11 mouse cellular contexts compared by ENCODE assay signal in the genomic region with DNA sequence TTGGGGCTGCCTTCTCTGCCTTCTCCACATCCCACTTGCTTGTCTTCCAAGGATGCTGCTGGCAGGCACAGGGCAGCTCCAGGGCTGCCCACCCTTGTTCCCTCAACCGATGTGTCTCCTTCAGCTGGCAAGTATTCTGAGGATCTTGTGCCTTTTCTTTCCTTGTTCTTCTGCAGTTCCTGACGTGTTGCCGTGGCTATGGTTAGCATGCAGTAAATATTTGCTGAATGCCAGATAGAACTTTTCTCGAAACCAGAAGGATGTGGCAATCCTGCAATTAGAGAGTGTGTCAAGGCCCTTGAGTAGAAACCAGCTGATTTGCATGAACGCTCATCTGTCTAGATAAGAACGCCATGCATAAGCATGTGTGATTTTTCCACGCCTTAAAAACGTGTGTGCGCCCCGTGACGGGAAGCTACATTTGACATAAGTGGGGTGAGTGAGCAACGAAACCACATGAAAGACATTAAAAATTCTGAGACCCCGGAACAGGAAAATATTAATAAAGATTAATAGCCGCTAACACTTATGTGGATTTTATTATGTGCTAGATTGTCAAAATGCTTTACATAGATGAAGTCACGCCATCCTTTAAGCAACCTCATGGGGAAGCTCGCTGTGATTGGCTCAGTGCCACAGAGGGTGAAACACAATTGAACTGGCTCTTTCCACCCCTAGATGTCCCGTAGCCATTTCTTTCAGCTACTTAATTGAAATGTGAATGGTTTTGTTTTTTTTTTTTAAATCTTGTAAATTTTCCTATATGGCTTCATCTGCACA. TPM values are rescaled to one million over a fixed set of nuclear protein-coding genes. Genes with fewer than 3 reads are reported as not detected.
DNase-seq lines count a peak whose midpoint lies in the region; ATAC-seq and TF ChIP-seq lines count a peak whose summit lies in the region.
"Had no signal": no experiment of that assay in that cellular context is flagged by ENCODE, and none has a peak within 500 bp of the region (broad histone marks: within the 10 kb centered on the region; RNA-seq: fewer than 3 reads in every experiment).

No protein-coding gene starts in this region.

- no peak overlapping the region for H3K9ac ChIP-seq in liver, postnatal 0 days (replicated peaks)
- H3K9ac ChIP-seq in liver, embryonic 12.5 days, result no peak overlapping the region
- H3K9ac ChIP-seq in heart, embryonic 16.5 days (ENCODE audit: low read length), result no peak overlapping the region; the same call in 1 of the 2 replicates
- H3K9ac ChIP-seq in intestine, postnatal 0 days (ENCODE audit: low read depth, low read length), result no peak overlapping the region

- H3K4me1 ChIP-seq in liver, postnatal 0 days (ENCODE audit: insufficient read depth), result peaks cover 5% of the 10 kb centered on the region; the same call in 1 of the 2 replicates
- H3K4me1 ChIP-seq in liver, embryonic 12.5 days, result no peaks in the 10 kb centered on the region
- peaks cover 16% of the 10 kb centered on the region for H3K4me1 ChIP-seq in heart, embryonic 16.5 days (ENCODE audit: control insufficient read depth, insufficient read depth, low read length)
- H3K4me1 ChIP-seq in intestine, postnatal 0 days (replicated peaks; ENCODE audit: control insufficient read depth, insufficient read depth, low read length), result no peaks in the 10 kb centered on the region

- H3K9me3 ChIP-seq in liver, postnatal 0 days (ENCODE audit: low read length), result no peaks in the 10 kb centered on the region
- H3K9me3 ChIP-seq in liver, embryonic 12.5 days (replicated peaks), result no peaks in the 10 kb centered on the region
- H3K9me3 ChIP-seq in heart, embryonic 16.5 days (replicated peaks; ENCODE audit: control insufficient read depth, low read length), result no peaks in the 10 kb centered on the region
- H3K9me3 ChIP-seq in intestine, postnatal 0 days (ENCODE audit: control insufficient read depth), result no peaks in the 10 kb centered on the region

- H3K4me3 ChIP-seq in liver, postnatal 0 days (ENCODE audit: low read depth, low read length), result no peak overlapping the region
- H3K4me3 ChIP-seq in liver, embryonic 12.5 days, result no peak overlapping the region
- no peak overlapping the region for H3K4me3 ChIP-seq in heart, embryonic 16.5 days (ENCODE audit: low read length)
- H3K4me3 ChIP-seq in intestine, postnatal 0 days (ENCODE audit: low read depth, low read length), result no peak overlapping the region

- DNase-seq in heart, adult 18-20 months, result peak; percentile 30 to 50
- no peak for DNase-seq in heart, postnatal 14 days
- no peak for DNase-seq in liver, postnatal 0 days
- no peak for DNase-seq in thymus, postnatal 0 days (ENCODE audit: low spot score)
- DNase-seq: cerebellum, adult 11 months; liver; thymus, postnatal 14 days had no signal

- no peak for TF ChIP-seq EP300 in liver, postnatal 0 days (IDR thresholded peaks at IDR 0.05; ENCODE audit: low read depth)

- intact Hi-C loops in heart, postnatal 14 days (cut with DNase I), result no loop called here

- peak overlapping the region; percentile 42; the same call in 1 of the 2 replicates for H3K27ac ChIP-seq in liver, postnatal 0 days (ENCODE audit: low read depth)
- no peak overlapping the region for H3K27ac ChIP-seq in liver, embryonic 12.5 days
- H3K27ac ChIP-seq in heart, embryonic 16.5 days (ENCODE audit: low read length), result peak overlapping the region; percentile 75
- no peak overlapping the region for H3K27ac ChIP-seq in intestine, postnatal 0 days (ENCODE audit: low read depth, low read length)

- no peaks in the 10 kb centered on the region for H3K27me3 ChIP-seq in liver, postnatal 0 days (ENCODE audit: insufficient read depth, low read length)
- peaks cover 9% of the 10 kb centered on the region for H3K27me3 ChIP-seq in liver, embryonic 12.5 days (replicated peaks)
- no peaks in the 10 kb centered on the region for H3K27me3 ChIP-seq in heart, embryonic 16.5 days (ENCODE audit: control insufficient read depth, insufficient read depth, low read length)
- H3K27me3 ChIP-seq in intestine, postnatal 0 days (replicated peaks; ENCODE audit: control insufficient read depth, insufficient read depth, low read length), result no peaks in the 10 kb centered on the region

- no peak for ATAC-seq in liver, postnatal 0 days
- ATAC-seq in liver, embryonic 12.5 days, result no peak
- peak; percentile 91 for ATAC-seq in CD4-positive, CD25-positive, alpha-beta regulatory T cell, adult 4 months
- no peak for ATAC-seq in heart, embryonic 16.5 days (replicated peaks; ENCODE audit: extremely low read depth, insufficient read depth, low FRiP score)
- no peak for ATAC-seq in intestine, postnatal 0 days

- no peak overlapping the region for H3K4me2 ChIP-seq in liver, postnatal 0 days (ENCODE audit: low read depth, low read length)
- H3K4me2 ChIP-seq in liver, embryonic 12.5 days, result no peak overlapping the region
- H3K4me2 ChIP-seq in heart, embryonic 16.5 days (ENCODE audit: low read depth, low read length), result no peak overlapping the region
- no peak overlapping the region for H3K4me2 ChIP-seq in intestine, postnatal 0 days (replicated peaks; ENCODE audit: low read depth)

- 70% methylated on average over 17 of the region's 17 CpGs for WGBS in liver, postnatal 0 days (ENCODE audit: insufficient replicate concordance)
- WGBS in liver, embryonic 12.5 days (ENCODE audit: insufficient replicate concordance), result 70% methylated on average over 17 of the region's 17 CpGs
- WGBS in heart, embryonic 16.5 days, result 74% methylated on average over 17 of the region's 17 CpGs
- WGBS in intestine, postnatal 0 days, result 71% methylated on average over 17 of the region's 17 CpGs

- H3K36me3 ChIP-seq in liver, postnatal 0 days (replicated peaks; ENCODE audit: insufficient read depth, low read length), result no peaks in the 10 kb centered on the region
- H3K36me3 ChIP-seq in liver, embryonic 12.5 days, result no peaks in the 10 kb centered on the region
- no peaks in the 10 kb centered on the region for H3K36me3 ChIP-seq in heart, embryonic 16.5 days (ENCODE audit: control insufficient read depth, insufficient read depth)
- no peaks in the 10 kb centered on the region for H3K36me3 ChIP-seq in intestine, postnatal 0 days (ENCODE audit: control insufficient read depth, insufficient read depth)

- TF ChIP-seq CTCF in liver, postnatal 0 days (IDR thresholded peaks at IDR 0.05; ENCODE audit: low read depth), result no peak
- TF ChIP-seq CTCF in intestine, postnatal 0 days (IDR thresholded peaks at IDR 0.05; ENCODE audit: low read depth), result no peak

RNA-seq across cellular contexts. Expression of gene Gm5148, which starts 14.1 kb away (rescaled TPM):
- total RNA-seq in heart, adult 18-20 months (2021), result not detected
- not detected for total RNA-seq in heart, postnatal 14 days (2021)
- 3.0 and 4.1 TPM in 2 replicates for polyA plus RNA-seq in liver, postnatal 0 days (2015; fragmentation: Nextera tagmentation; extraction: Ambion mirVana)
- 2.7 and 3.1 TPM in 2 replicates for polyA plus RNA-seq in liver, embryonic 12.5 days (2016; fragmentation: Nextera tagmentation; extraction: Ambion mirVana)
- polyA plus RNA-seq in CD4-positive, CD25-positive, alpha-beta regulatory T cell, adult 4 months (2017; shearing (Covaris generic)), result 1 to 10 TPM; 1.9 to 3.1 TPM
- 3.1 and 4.0 TPM in 2 replicates for polyA plus RNA-seq in heart, embryonic 16.5 days (2015; fragmentation: Nextera tagmentation; extraction: Ambion mirVana)
- 6.0 and 6.1 TPM in 2 replicates for polyA plus RNA-seq in thymus, postnatal 0 days (2015; fragmentation: Nextera tagmentation; extraction: Ambion mirVana)
- 4.5 and 5.7 TPM in 2 replicates for polyA plus RNA-seq in intestine, postnatal 0 days (2015; fragmentation: Nextera tagmentation; extraction: Ambion mirVana)

Comparison
In these comparisons a context has a peak if more than half of its experiments do, and no peak if none do; other contexts are left out.
1. DNase-seq: peak in heart, adult 18-20 months (2 of 2); none in heart, postnatal 14 days (0 of 2), liver, postnatal 0 days (single experiment) and thymus, postnatal 0 days (single experiment).
2. H3K27ac ChIP-seq: peak in liver, postnatal 0 days (single experiment) and heart, embryonic 16.5 days (single experiment); none in liver, embryonic 12.5 days (single experiment) and intestine, postnatal 0 days (single experiment).